Mouse (Mus musculus): ENCODE data around the gene Nck2. TPM values are rescaled to one million over a fixed set of nuclear protein-coding genes. Genes with fewer than 3 reads are reported as not detected.
"Not testable (repeated sequence)": the region's sequence is repeated elsewhere in the genome, so short reads cannot be mapped to it uniquely, and the experiment has no call there.

Gene Nck2
- polyA plus RNA-seq, 1 experiment = 39.1 TPM

DNA sequence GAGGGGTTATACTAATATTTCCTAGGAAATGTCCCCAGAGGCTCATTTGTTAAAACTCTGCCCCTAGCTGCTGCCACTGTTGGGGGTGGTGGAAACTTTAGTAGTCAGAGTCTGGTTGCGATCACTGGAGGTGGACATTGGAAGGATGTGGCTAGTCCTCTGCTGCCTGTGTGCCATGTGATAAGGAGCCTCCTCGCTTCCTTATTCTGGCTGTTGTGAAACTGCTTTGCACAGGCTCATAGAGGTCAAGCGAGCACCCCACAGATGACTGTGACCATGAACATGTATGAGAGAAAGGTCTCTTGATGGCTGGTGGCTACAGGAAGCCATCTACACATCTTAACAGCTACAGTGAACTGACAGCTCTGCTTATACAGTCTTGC, 76.6 kb downstream of the Nck2 start:
- H3K4me1 ChIP-seq (ENCODE audit: control insufficient read depth, insufficient read depth, low read length) = peaks cover 3% of the 10 kb centered on the region
- H3K4me3 ChIP-seq (replicated peaks; ENCODE audit: extremely low read depth, low read depth, low read length) = no peak overlapping the region
- TF ChIP-seq POLR2A (IDR thresholded peaks at IDR 0.05; ENCODE audit: borderline replicate concordance, extremely low read depth, low read depth, low read length) (no peak), CTCF (IDR thresholded peaks at IDR 0.05; ENCODE audit: insufficient read depth, low read length) (no peak)
- 77% methylated on average over 3 of the region's 3 CpGs for WGBS
- no peak for DNase-seq

DNA sequence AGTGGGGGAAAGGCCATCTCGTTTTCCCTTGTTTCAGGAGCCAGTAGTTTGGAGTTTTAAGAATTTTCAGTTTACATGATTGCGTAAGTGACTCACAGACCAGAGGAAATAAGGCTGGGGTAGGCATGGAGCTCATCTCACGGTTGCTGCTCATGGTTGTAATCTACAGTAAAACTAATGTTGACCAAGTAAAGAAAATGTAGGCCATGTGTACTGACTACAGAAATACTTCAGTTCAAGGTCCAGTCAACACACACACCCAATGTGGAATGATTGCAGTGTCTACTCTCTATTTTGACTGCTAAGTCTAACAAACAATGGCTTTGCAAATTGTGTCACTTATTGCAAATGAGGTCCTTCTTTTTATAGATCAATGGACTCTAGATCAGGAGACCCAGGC, 77.1 kb downstream of the Nck2 start:
- no peak for DNase-seq

DNA sequence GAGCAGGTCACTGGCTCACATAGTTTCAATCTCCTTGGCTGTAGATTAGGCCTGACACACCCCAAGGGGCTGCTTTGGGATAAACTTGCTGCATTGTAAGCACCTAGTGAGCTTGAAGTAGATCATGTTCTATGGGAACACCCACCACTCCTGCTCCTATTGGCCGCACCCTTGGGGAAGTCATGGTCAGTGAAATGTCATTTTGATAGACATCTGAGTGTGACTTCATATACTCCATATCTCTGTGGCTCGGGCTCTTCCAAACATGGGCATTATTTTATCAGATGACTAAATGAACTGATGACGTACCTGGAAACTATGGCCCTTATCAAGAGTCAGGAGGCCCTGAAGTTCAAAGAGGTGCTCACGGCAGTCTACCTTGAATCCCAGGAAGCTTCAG, 77.6 kb downstream of the Nck2 start:
- peaks cover 3% of the 10 kb centered on the region for H3K4me1 ChIP-seq (ENCODE audit: control insufficient read depth, insufficient read depth, low read length)
- H3K4me3 ChIP-seq (replicated peaks; ENCODE audit: extremely low read depth, low read depth, low read length) = no peak overlapping the region
- 93% methylated on average over 4 of the region's 4 CpGs for WGBS
- TF ChIP-seq POLR2A (IDR thresholded peaks at IDR 0.05; ENCODE audit: borderline replicate concordance, extremely low read depth, low read depth, low read length) (no peak), CTCF (IDR thresholded peaks at IDR 0.05; ENCODE audit: insufficient read depth, low read length) (no peak)
- DNase-seq = no peak

More for the DNA sequence above, 77.1 kb downstream of the Nck2 start:
- peaks cover 3% of the 10 kb centered on the region for H3K4me1 ChIP-seq (ENCODE audit: control insufficient read depth, insufficient read depth, low read length)
- 62% methylated on average over 3 of the region's 3 CpGs for WGBS
- TF ChIP-seq CTCF (IDR thresholded peaks at IDR 0.05; ENCODE audit: insufficient read depth, low read length) = no peak
- TF ChIP-seq POLR2A (IDR thresholded peaks at IDR 0.05; ENCODE audit: borderline replicate concordance, extremely low read depth, low read depth, low read length) = no peak
- no peak overlapping the region for H3K4me3 ChIP-seq (replicated peaks; ENCODE audit: extremely low read depth, low read depth, low read length)

DNA sequence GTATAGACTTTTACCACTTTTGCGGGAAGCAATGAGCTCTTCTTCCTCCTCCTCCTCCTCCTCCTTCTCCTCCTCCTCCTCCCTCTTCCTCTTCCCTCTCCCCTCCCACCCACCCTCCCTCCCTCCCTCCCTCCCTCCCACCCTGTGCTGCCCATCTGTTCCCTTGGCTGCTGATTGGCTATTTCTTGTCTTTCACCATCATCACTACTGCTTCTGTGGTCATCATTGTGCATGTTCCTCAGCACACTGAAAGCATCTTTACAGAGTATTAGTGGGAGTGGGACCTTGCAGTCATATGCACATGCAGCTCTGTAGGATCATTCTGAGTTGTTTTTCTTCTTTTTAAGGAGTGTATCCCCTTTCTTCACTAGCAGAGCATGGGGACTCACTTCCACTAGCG, 78.6 kb downstream of the Nck2 start:
- peaks cover 3% of the 10 kb centered on the region for H3K4me1 ChIP-seq (ENCODE audit: control insufficient read depth, insufficient read depth, low read length)
- no peak overlapping the region for H3K4me3 ChIP-seq (replicated peaks; ENCODE audit: extremely low read depth, low read depth, low read length)
- WGBS = 80% methylated on average over 2 of the region's 2 CpGs
- TF ChIP-seq POLR2A (IDR thresholded peaks at IDR 0.05; ENCODE audit: borderline replicate concordance, extremely low read depth, low read depth, low read length) = no peak
- no peak for TF ChIP-seq CTCF (IDR thresholded peaks at IDR 0.05; ENCODE audit: insufficient read depth, low read length)
- no peak for DNase-seq

DNA sequence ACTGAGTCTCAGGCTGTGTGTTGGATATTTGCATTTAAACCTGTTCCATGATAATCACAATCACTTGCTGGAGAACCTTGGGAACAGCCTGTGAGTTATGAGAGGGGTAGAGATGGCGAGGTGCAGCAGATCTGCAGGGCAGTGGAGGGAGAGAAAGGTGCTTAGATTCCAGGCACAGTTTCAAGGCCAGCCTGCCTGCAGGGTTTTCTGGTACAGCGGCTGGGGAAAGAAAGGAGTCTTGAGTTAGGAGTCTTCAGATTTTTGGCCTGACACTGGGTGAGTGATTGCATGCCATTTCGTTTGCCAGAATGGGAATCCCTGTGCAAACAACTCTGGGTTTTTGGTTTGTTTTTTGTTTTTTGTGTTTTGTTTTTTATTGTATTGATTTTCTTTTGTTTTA, 80.0 kb downstream of the Nck2 start:
- TF ChIP-seq CTCF (IDR thresholded peaks at IDR 0.05; ENCODE audit: insufficient read depth, low read length) (no peak), POLR2A (IDR thresholded peaks at IDR 0.05; ENCODE audit: borderline replicate concordance, extremely low read depth, low read depth, low read length) (no peak)
- H3K4me1 ChIP-seq (ENCODE audit: control insufficient read depth, insufficient read depth, low read length) = peaks cover 3% of the 10 kb centered on the region
- 78% methylated on average over 3 of the region's 3 CpGs for WGBS
- no peak for DNase-seq
- H3K4me3 ChIP-seq (replicated peaks; ENCODE audit: extremely low read depth, low read depth, low read length) = no peak overlapping the region

DNA sequence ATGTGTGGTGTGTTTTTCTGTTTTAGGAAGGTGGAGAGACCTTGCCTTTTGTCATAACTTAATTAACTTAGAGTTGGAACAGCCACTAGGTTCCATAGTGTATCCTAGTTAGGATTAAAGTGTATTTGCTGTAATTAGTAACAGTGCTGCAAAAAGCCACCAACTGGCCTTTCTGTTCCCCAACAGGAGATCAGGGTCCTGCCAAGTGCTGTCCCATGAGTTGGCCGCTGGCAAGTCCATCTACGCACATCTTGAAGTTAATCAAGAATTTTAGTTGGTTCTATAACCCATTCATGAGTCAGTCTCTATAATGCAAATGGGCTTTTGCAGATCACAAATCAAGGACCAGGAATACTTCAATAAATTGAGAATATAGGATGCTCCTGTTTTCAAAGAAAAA, 83.9 kb downstream of the Nck2 start:
- H3K4me1 ChIP-seq (ENCODE audit: control insufficient read depth, insufficient read depth, low read length) = peaks cover 12% of the 10 kb centered on the region
- TF ChIP-seq POLR2A (IDR thresholded peaks at IDR 0.05; ENCODE audit: borderline replicate concordance, extremely low read depth, low read depth, low read length) = no peak
- TF ChIP-seq CTCF (IDR thresholded peaks at IDR 0.05; ENCODE audit: insufficient read depth, low read length) = no peak
- DNase-seq = no peak
- no peak overlapping the region for H3K4me3 ChIP-seq (replicated peaks; ENCODE audit: extremely low read depth, low read depth, low read length)
- WGBS = 98% methylated on average over 2 of the region's 2 CpGs

DNA sequence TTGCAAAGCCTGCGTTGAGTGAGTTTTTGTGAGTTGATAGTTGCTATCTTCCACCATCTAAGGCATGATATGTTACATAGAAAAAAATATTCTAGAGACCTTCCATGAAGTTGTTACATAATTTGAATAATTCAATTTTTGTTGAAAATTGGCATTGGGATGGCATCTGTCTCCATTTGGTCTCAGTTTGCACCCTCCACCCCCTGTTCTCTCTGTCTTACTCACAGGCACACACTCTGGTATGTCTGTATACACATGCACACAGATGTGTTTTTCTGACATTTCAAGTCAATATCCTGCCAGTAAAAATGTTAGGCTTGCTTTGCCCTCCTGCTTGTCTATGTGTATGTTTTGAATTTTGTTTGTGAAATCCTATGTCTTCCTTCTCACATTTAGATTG, 84.7 kb downstream of the Nck2 start:
- no peak for DNase-seq
- 91% methylated on average over 1 of the region's 1 CpGs for WGBS
- H3K4me1 ChIP-seq (ENCODE audit: control insufficient read depth, insufficient read depth, low read length) = peaks cover 12% of the 10 kb centered on the region
- TF ChIP-seq POLR2A (IDR thresholded peaks at IDR 0.05; ENCODE audit: borderline replicate concordance, extremely low read depth, low read depth, low read length) = no peak
- no peak for TF ChIP-seq CTCF (IDR thresholded peaks at IDR 0.05; ENCODE audit: insufficient read depth, low read length)
- no peak overlapping the region for H3K4me3 ChIP-seq (replicated peaks; ENCODE audit: extremely low read depth, low read depth, low read length)

DNA sequence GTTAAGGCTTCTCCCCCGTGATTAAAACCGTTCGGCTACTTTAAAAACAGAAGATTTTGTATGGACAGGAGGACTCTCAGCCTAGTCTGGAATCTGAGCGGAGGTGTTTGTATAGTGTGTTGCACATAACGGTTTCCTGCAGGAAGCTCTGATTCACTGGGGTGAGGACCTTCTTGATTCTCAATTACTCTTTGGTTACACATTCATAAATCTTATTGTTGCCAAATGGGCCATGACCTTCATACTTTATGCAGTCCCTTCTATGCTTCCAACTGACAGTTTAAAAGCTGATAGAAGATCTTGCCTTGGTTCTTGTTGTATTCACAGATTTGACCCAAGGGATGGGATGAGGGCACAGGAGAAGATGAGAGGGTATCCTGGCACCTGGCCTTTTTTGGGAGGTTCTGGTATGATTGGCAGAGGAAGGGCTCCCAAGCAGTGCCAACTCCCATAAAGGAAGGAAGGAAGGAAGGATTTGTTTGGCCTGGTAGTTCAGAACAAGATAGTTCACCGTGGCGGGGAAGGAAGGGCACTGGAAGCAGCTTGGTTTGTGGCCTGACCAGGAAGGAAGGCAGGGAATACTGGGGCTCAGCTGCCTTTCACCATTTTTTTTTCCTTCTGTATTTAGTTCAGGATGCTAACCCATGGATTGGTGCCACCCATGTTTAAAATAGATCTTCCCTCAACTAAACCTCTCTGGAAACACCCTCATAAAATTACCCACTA, 86.1 kb downstream of the Nck2 start:
- no peak for TF ChIP-seq CTCF (IDR thresholded peaks at IDR 0.05; ENCODE audit: insufficient read depth, low read length)
- TF ChIP-seq POLR2A (IDR thresholded peaks at IDR 0.05; ENCODE audit: borderline replicate concordance, extremely low read depth, low read depth, low read length) = no peak
- Histone ChIP-seq H3K4me3 (replicated peaks; ENCODE audit: extremely low read depth, low read depth, low read length) (no peak overlapping the region), H3K4me1 (ENCODE audit: control insufficient read depth, insufficient read depth, low read length) (peaks cover 14% of the 10 kb centered on the region)
- no peak for DNase-seq
- 31% methylated on average over 7 of the region's 7 CpGs for whole genome bisulfite sequencing

DNA sequence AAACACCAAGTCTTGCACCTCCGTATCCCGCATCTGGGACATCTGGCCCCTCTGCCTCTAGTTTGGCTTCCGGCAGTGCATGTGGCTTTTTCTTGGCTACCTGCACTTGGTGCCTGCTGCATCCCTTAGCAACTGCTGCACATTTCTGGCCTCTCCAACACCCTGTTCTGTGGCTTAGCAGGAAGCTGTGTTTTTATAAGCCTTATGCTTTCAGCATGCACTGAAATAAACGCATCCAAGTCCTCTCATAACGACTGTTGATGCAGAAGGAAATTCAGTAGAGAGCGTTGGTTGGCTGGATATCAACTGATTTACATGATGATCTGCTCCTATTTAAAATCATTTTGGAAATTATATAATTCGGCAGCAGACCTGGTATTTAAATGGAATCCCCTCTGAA, 86.9 kb downstream of the Nck2 start:
- H3K4me3 ChIP-seq (replicated peaks; ENCODE audit: extremely low read depth, low read depth, low read length) = no peak overlapping the region
- WGBS = 63% methylated on average over 7 of the region's 7 CpGs
- peaks cover 14% of the 10 kb centered on the region for H3K4me1 ChIP-seq (ENCODE audit: control insufficient read depth, insufficient read depth, low read length)
- TF ChIP-seq POLR2A (IDR thresholded peaks at IDR 0.05; ENCODE audit: borderline replicate concordance, extremely low read depth, low read depth, low read length) (no peak), CTCF (IDR thresholded peaks at IDR 0.05; ENCODE audit: insufficient read depth, low read length) (no peak)
- no peak for DNase-seq

DNA sequence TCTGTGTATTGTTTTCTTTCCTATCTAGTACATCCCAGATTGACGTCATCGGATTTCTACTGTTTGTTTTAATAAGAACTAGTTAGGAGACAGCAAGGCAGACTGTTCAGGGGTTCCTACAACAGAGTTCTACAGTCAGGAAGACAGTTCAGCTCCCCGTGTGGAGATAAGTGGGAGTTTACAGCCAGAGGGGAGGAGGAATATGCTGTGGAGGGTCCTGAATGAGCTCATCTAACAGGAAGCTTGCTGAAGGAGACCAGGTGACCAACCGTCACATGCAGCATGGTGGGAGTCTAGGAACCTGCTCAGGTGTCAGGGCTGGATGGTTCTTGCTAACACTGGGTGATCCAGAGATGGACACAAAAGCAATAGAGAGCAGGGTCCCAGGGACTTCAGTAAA, 87.9 kb downstream of the Nck2 start:
- peaks cover 16% of the 10 kb centered on the region for H3K4me1 ChIP-seq (ENCODE audit: control insufficient read depth, insufficient read depth, low read length)
- no peak overlapping the region for H3K4me3 ChIP-seq (replicated peaks; ENCODE audit: extremely low read depth, low read depth, low read length)
- TF ChIP-seq POLR2A (IDR thresholded peaks at IDR 0.05; ENCODE audit: borderline replicate concordance, extremely low read depth, low read depth, low read length) (no peak), CTCF (IDR thresholded peaks at IDR 0.05; ENCODE audit: insufficient read depth, low read length) (no peak)
- 60% methylated on average over 4 of the region's 4 CpGs for WGBS
- no peak for DNase-seq

DNA sequence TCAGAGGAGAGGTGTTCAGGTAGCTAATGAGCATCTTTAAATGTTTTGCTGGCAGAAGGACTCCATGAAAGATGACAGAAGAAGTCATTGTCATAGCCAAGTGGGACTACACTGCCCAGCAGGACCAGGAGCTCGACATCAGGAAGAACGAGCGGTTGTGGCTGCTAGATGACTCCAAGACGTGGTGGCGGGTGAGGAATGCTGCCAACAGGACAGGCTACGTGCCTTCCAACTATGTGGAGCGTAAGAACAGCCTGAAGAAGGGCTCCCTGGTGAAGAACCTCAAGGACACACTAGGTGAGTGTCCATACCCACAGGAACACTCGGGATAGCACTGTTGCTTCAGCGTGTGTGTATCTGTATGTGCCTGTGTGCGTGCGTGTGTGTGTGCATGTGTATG, 89.1 kb downstream of the Nck2 start:
- not testable (repeated sequence) for DNase-seq
- 84% methylated on average over 11 of the region's 11 CpGs for WGBS
- H3K4me1 ChIP-seq (ENCODE audit: control insufficient read depth, insufficient read depth, low read length) = peaks cover 16% of the 10 kb centered on the region

More for the DNA sequence above, 89.1 kb downstream of the Nck2 start:
- not testable (repeated sequence) for H3K4me3 ChIP-seq (replicated peaks; ENCODE audit: extremely low read depth, low read depth, low read length)

All from lung, adult 2 months (tissue).